Comparison of ENCODE assay signal across 18 mouse cellular contexts in the genomic region with DNA sequence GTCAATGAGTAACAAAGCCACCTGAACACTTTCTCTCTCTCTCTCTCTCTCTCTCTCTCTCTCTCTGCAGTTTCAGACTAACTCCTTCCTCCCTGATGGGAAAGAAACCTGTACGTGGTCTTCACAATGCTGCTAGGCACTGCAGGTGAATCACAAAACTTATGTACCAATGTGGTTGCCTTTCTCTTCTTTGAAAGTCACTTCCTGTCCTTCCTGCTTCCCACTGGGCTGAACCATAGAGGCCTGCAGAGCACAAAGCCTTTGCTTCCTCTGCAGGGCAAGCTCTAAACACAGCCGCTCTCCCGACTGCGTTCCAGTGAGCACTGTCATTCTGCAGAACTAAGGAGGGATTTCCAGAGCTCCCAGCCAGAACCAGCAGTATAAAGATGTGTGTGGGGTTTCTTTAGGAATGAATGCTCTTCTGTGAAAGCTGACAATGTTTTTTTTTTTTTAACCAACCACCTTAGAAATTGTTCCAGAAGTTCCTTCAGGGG.
A peak's percentile ranks its signal among the peaks of the same experiment; 100 is the strongest.
DNase-seq lines count a peak whose midpoint lies in the region; TF ChIP-seq lines count a peak whose summit lies in the region.
"Had no signal": no experiment of that assay in that cellular context is flagged by ENCODE, and none has a peak within 500 bp of the region (broad histone marks: within the 10 kb centered on the region; RNA-seq: fewer than 3 reads in every experiment).

No protein-coding gene starts in this region.

- H3K27ac ChIP-seq in layer of hippocampus, adult 2 months, result peak overlapping the region; percentile 68; the same call in 1 of the 2 replicates
- H3K27ac ChIP-seq: embryonic facial prominence, embryonic 10.5 days; embryonic facial prominence, embryonic 12.5 days; forebrain, embryonic 12.5 days had no signal

- no peak overlapping the region for H3K4me3 ChIP-seq in layer of hippocampus, adult 2 months
- H3K4me3 ChIP-seq: embryonic facial prominence, embryonic 10.5 days; embryonic facial prominence, embryonic 12.5 days; forebrain, embryonic 12.5 days had no signal

- TF ChIP-seq CTCF in layer of hippocampus, adult 2 months (conservative IDR thresholded peaks at IDR 0.05), result no peak

- DNase-seq in layer of hippocampus, adult 2 months (ENCODE audit: low spot score in 2 of 2), result no peak
- no peak for DNase-seq in layer of hippocampus, adult 11-12 months (ENCODE audit: low spot score)
- peak; percentile 5 for DNase-seq in Muller cell, postnatal 12 days (ENCODE audit: inconsistent ontology term)
- DNase-seq in R1 (ENCODE audit: low read depth, low spot score), result peak; percentile 96
- no peak for DNase-seq in cerebellum, postnatal 4 days (ENCODE audit: low spot score in 2 of 2)
- DNase-seq in left cerebral cortex, adult 8-10 months (ENCODE audit: low spot score in 2 of 2), result no peak
- no peak for DNase-seq in urinary bladder, postnatal 4 days (ENCODE audit: low spot score in 2 of 2)
- DNase-seq: adrenal gland, adult 8-10 months; adrenal gland, postnatal 14 days; adrenal gland, postnatal 36 days; cerebellum, adult 11-12 months; cerebellum, adult 2 months; cerebellum, adult 9-10 months; cerebellum, postnatal 10 days; cerebellum, postnatal 25 days had no signal

Comparison
In these comparisons a context has a peak if more than half of its experiments do, and no peak if none do; other contexts are left out.
1. DNase-seq: peak in Muller cell, postnatal 12 days (single experiment) and R1 (single experiment); none in layer of hippocampus, adult 2 months (0 of 2), layer of hippocampus, adult 11-12 months (single experiment), cerebellum, postnatal 4 days (0 of 2), left cerebral cortex, adult 8-10 months (0 of 2) and urinary bladder, postnatal 4 days (0 of 2).